Mouse (Mus musculus) CH12.LX (cell line): ENCODE measurements around the gene Ube2e1. TPM values are rescaled to one million over a fixed set of nuclear protein-coding genes. Genes with fewer than 3 reads are reported as not detected.

Experiments used
- polyA plus RNA-seq: library from polyadenylated mRNA; unstranded; fragments of >175 nt; gene quantifications from 2 replicates; pipeline ENCODE4 v1.2.1, GENCODE M21; 2012; ENCODE audit warnings: low read depth; ENCODE audit not compliant: insufficient read length
- total RNA-seq, 2 experiments: library from RNA; depleted of rRNA; stranded (reverse); fragments of 300-350 nt in 1 of 2; fragments of >200 nt in 1 of 2; gene quantifications; 2 replicates each; pipeline ENCODE4 v1.2.3; 2012 to 2014

Ube2e1 gene
- total and polyA plus RNA-seq, 3 experiments = 28.1 to 202 (median 183) TPM

Other genes with a start within 250 kb of the Ube2e1 start
- gene Nr1d2, start 92.7 kb downstream of the Ube2e1 start, total RNA-seq (2012; rRNA removed) = 4.5 and 5.1 TPM in 2 replicates
- 8.4 and 9.3 TPM in 2 replicates for gene Nr1d2, start 92.7 kb downstream of the Ube2e1 start, total RNA-seq (2014; rRNA removed)
- 5.6 and 6.8 TPM in 2 replicates for gene Nr1d2, start 92.7 kb downstream of the Ube2e1 start, polyA plus RNA-seq
- gene Nkiras1, start 60.7 kb downstream of the Ube2e1 start, total RNA-seq (2012; rRNA removed) = 5.5 and 6.6 TPM in 2 replicates
- gene Nkiras1, start 60.7 kb downstream of the Ube2e1 start, total RNA-seq (2014; rRNA removed) = 9.2 and 10.7 TPM in 2 replicates
- 9.8 and 12.5 TPM in 2 replicates for gene Nkiras1, start 60.7 kb downstream of the Ube2e1 start, polyA plus RNA-seq
- 2,059 and 2,113 TPM in 2 replicates for gene Rpl15, start 60.5 kb downstream of the Ube2e1 start, total RNA-seq (2012; rRNA removed)
- 2,291 and 2,467 TPM in 2 replicates for gene Rpl15, start 60.5 kb downstream of the Ube2e1 start, total RNA-seq (2014; rRNA removed)
- gene Rpl15, start 60.5 kb downstream of the Ube2e1 start, polyA plus RNA-seq = 753 and 1,059 TPM in 2 replicates